In the genomic region with DNA sequence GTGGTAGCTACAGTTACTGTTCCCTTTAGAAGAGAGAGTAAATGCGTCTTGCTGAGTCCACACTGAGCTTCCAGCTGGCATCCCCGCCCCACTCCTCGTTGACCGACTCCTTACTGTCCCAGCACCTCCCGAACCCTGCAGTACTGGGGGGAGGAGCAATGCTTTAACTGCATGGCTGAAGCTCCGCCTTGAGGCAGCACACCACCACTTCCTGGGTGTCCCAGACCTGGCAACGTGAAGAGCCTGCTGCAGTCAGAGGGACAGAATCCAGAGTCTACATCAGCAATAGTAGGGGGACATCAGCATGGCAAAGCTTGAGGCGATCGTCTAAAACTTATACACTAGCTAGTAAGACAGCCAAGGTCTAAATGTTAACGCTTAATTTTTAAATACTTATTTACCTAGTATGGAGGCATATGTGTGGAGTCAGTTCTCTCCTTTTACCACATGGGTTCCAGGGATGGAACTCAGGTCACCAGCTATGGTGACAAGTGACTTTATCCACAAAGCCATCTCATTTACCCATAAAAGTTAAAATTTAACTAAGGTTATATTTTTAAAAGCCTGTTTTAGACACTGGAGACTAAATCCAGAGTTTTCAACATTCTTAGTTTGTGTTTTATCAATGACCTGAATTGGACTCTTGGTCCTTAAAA, we compare ENCODE assay signal across 2 mouse cellular contexts.
TF ChIP-seq lines count a peak whose summit lies in the region.

No protein-coding gene starts in this region.

TF ChIP-seq in CH12.LX, 34 proteins besides CTCF, POLR2A, EP300 and RAD21:
- TF ChIP-seq ZNF384 (IDR thresholded peaks at IDR 0.05; ENCODE audit: low read depth, low read length) = no peak
- TF ChIP-seq CHD2 (IDR thresholded peaks at IDR 0.05; ENCODE audit: low read length) = no peak
- no peak for TF ChIP-seq CHD1 (IDR thresholded peaks at IDR 0.05; ENCODE audit: low read depth, low read length)
- no peak for TF ChIP-seq USF2 (conservative IDR thresholded peaks at IDR 0.05; ENCODE audit: low read depth, low read length)
- TF ChIP-seq NRF1 (IDR thresholded peaks at IDR 0.05; ENCODE audit: low read depth, low read length) = no peak
- TF ChIP-seq GABPA (IDR thresholded peaks at IDR 0.05; ENCODE audit: insufficient replicate concordance, low read depth, low read length) = no peak
- TF ChIP-seq MAFK (IDR thresholded peaks at IDR 0.05; ENCODE audit: insufficient replicate concordance, low read length) = no peak
- TF ChIP-seq SIN3A (IDR thresholded peaks at IDR 0.05; ENCODE audit: low read length) = no peak
- no peak for TF ChIP-seq ETS1 (conservative IDR thresholded peaks at IDR 0.05; ENCODE audit: low read depth, low read length)
- TF ChIP-seq BHLHE40 (IDR thresholded peaks at IDR 0.05; ENCODE audit: low read depth, low read length) = no peak
- TF ChIP-seq POLR2AphosphoS2 (IDR thresholded peaks at IDR 0.05; ENCODE audit: low read depth, low read length) = no peak
- TF ChIP-seq MYC (IDR thresholded peaks at IDR 0.05; ENCODE audit: low read depth, low read length) = no peak
- no peak for TF ChIP-seq HCFC1 (IDR thresholded peaks at IDR 0.05; ENCODE audit: low read depth, low read length)
- no peak for TF ChIP-seq MXI1 (IDR thresholded peaks at IDR 0.05; ENCODE audit: low read depth, low read length)
- no peak for TF ChIP-seq ZKSCAN1 (IDR thresholded peaks at IDR 0.05; ENCODE audit: borderline replicate concordance, low read depth, low read length)
- no peak for TF ChIP-seq ZMIZ1 (IDR thresholded peaks at IDR 0.05; ENCODE audit: low read depth, low read length)
- TF ChIP-seq NELFE (IDR thresholded peaks at IDR 0.05; ENCODE audit: low read depth, low read length) = no peak
- no peak for TF ChIP-seq TBP (conservative IDR thresholded peaks at IDR 0.05; ENCODE audit: low read depth, low read length)
- TF ChIP-seq USF1 (IDR thresholded peaks at IDR 0.05; ENCODE audit: low read depth, low read length) = no peak

TF ChIP-seq in MEL, 35 proteins besides CTCF, POLR2A, EP300 and RAD21:
- TF ChIP-seq POLR2AphosphoS5 (IDR thresholded peaks at IDR 0.05; ENCODE audit: borderline replicate concordance, low read depth, low read length) (no peak), TCF12 (IDR thresholded peaks at IDR 0.05; ENCODE audit: low read depth, low read length) (no peak), E2F4 (IDR thresholded peaks at IDR 0.05; ENCODE audit: borderline replicate concordance, low read depth, low read length) (no peak), ZNF384 (IDR thresholded peaks at IDR 0.05; ENCODE audit: low read depth, low read length) (no peak), ETS1 (IDR thresholded peaks at IDR 0.05; ENCODE audit: low read depth, low read length) (no peak), MAX (IDR thresholded peaks at IDR 0.05; ENCODE audit: low read length) (no peak), USF1 (IDR thresholded peaks at IDR 0.05; ENCODE audit: low read depth, low read length) (no peak), MAFK (IDR thresholded peaks at IDR 0.05; ENCODE audit: borderline replicate concordance, low read depth, low read length) (no peak), ZMIZ1 (IDR thresholded peaks at IDR 0.05; ENCODE audit: low read depth, low read length) (no peak), MAZ (IDR thresholded peaks at IDR 0.05; ENCODE audit: low read depth, low read length) (no peak), KAT2A (conservative IDR thresholded peaks at IDR 0.05; ENCODE audit: low read depth, low read length) (no peak), HCFC1 (IDR thresholded peaks at IDR 0.05; ENCODE audit: low read depth, low read length) (no peak), NELFE (IDR thresholded peaks at IDR 0.05; ENCODE audit: low read depth, low read length) (no peak), TAL1 (IDR thresholded peaks at IDR 0.05; ENCODE audit: low read length) (no peak), CHD1 (IDR thresholded peaks at IDR 0.05; ENCODE audit: low read depth, low read length) (no peak), ZC3H11A (IDR thresholded peaks at IDR 0.05; ENCODE audit: low read depth, low read length) (no peak), BHLHE40 (IDR thresholded peaks at IDR 0.05; ENCODE audit: borderline replicate concordance, low read depth, low read length) (no peak), RCOR1 (IDR thresholded peaks at IDR 0.05; ENCODE audit: low read depth, low read length) (no peak), MYB (IDR thresholded peaks at IDR 0.05; ENCODE audit: low read depth, low read length) (no peak)
